Mouse (Mus musculus) heart, postnatal 0 days (tissue): ENCODE data around the gene Slc28a1.

ENCODE experiments used
- CTCF ChIP-seq: IDR thresholded peaks from 2 replicates; pipeline ENCODE4 v1.5.1; 2016; ENCODE audit warnings: antibody characterized with exemption, control low read depth, low read depth
- EP300 ChIP-seq: IDR thresholded peaks from 2 replicates; pipeline ENCODE4 v1.6.1; 2016; ENCODE audit warnings: antibody characterized with exemption, low read depth

DNA sequence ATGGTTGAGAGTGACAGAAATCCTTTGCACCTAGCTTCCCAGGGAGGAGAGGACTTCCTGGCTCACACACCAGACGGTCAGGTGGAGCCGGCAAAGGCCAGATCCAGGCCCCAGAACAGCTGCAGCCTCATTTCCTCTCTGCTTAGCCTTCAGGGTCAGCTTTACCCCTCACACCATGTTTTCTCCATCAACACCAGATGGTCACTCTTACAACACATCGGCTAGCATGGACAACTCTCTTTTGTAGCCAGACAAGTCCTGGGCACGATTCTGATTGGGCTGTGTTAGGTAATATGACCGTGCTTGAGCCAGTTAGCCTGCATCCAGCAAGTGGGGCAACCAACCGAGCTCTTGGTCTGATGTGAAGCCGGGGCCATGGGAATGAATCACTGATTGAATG is 17.3 kb downstream of the Slc28a1 start:
- TF ChIP-seq EP300 (no peak), CTCF (no peak)
